Mouse (Mus musculus) forebrain, embryonic 12.5 days (tissue): ENCODE measurements around the gene Pon3. TPM values are rescaled to one million over a fixed set of nuclear protein-coding genes. Genes with fewer than 3 reads are reported as not detected.
A peak's percentile ranks its signal among the peaks of the same experiment; 100 is the strongest.

Source experiments
- ATAC-seq: fragments of 200-750 bp; cut with Nextera tagmentation; 2 replicates; pipeline ENCODE4 v1.8.0; 2017; ENCODE audit warnings: moderate TSS enrichment; ENCODE audit not compliant: low FRiP score
- H3K27ac ChIP-seq: fragments of 300-500 bp; sonication (generic); 2 replicates; pipeline ENCODE4 v1.5.1; 2016; ENCODE audit warnings: mild to moderate bottlenecking
- H3K27me3 ChIP-seq: fragments of 300-500 bp; sonication (generic); 2 replicates; pipeline ENCODE4 v1.6.1; 2016; ENCODE audit warnings: mild to moderate bottlenecking
- H3K36me3 ChIP-seq: fragments of 300-500 bp; sonication (generic); replicated peaks from 2 replicates; pipeline ENCODE4 v1.6.1; 2016; ENCODE audit warnings: mild to moderate bottlenecking
- H3K4me1 ChIP-seq: fragments of 300-500 bp; sonication (generic); 2 replicates; pipeline ENCODE4 v1.6.1; 2016
- H3K4me2 ChIP-seq: fragments of 300-500 bp; sonication (generic); 2 replicates; pipeline ENCODE4 v1.6.1; 2016; ENCODE audit warnings: mild to moderate bottlenecking, moderate library complexity
- H3K4me3 ChIP-seq: fragments of 300-500 bp; sonication (generic); replicated peaks from 2 replicates; pipeline ENCODE4 v1.5.1; 2016; ENCODE audit warnings: mild to moderate bottlenecking
- H3K9ac ChIP-seq: fragments of 300-500 bp; sonication (generic); 2 replicates; pipeline ENCODE4 v1.6.1; 2016; ENCODE audit warnings: mild to moderate bottlenecking
- H3K9me3 ChIP-seq: fragments of 300-500 bp; sonication (generic); 2 replicates; pipeline ENCODE4 v1.6.1; 2016
- WGBS: fragments of 180-500 bp; shearing (Covaris S2); methylation state at CpG from one replicate; pipeline ENCODE4 v1.1.7; 2016; 5-methylcytosine and 5-hydroxymethylcytosine counted together
- polyA plus RNA-seq: library from polyadenylated mRNA; unstranded; fragments of >200 nt; fragmentation: Nextera tagmentation; extraction: Ambion mirVana; gene quantifications from 2 replicates; pipeline ENCODE4 v1.2.1, GENCODE M21; 2016

The Pon3 gene
- polyA plus RNA-seq: 3.3 and 3.7 TPM in 2 replicates

DNA sequence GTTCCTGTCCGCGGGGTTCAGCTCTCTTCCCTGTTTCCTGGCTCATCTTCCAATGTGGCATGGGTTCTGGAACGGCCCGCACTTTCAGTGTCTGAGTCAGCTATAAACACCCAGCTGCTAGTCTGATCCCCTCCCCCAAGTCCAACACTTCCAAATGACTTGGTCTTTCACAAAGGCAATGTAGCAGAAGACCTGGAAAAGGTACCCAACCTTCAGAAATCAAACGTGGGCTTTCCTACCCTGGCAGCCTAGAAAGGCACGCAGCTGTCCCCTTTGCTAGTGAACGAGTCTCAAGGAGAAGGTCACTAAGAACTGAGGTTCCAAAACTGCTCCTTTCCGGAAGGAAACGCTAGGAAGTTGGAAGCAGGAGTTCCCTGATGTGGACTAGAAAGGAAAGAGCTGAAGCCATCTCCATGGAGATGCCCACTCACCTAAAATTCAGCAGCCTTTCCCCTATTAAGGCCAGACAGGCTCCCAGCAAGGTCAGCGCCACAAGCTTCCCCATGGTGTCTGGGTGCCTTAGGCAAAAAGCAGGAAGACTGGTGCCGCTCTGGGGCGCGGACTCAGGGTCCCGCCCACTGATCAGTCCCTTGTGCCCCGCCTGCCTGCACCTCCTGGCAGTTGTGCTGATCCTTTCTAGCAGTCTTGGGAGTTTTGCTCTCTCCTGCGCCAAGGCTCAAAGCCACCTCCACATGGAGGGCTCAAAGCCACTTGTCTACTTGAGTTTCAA is at the start of gene Pon3:
TSS of gene Pon3 (minus strand) at position 565 of the 730 bp plus-strand sequence.
- peak within 1 kb of the TSS; percentile 47 for H3K4me2 ChIP-seq
- no peak within 1 kb of the TSS for H3K9ac ChIP-seq
- no peaks in the 10 kb centered on the region for H3K27me3 ChIP-seq
- H3K36me3 ChIP-seq: no peaks in the 10 kb centered on the region
- H3K27ac ChIP-seq: no peak within 1 kb of the TSS
- H3K4me1 ChIP-seq: peaks cover 8% of the 10 kb centered on the region
- peak; percentile 76 for ATAC-seq
- WGBS: 16% methylated on average over 16 of the region's 16 CpGs
- H3K4me3 ChIP-seq: peak within 1 kb of the TSS; percentile 24
- H3K9me3 ChIP-seq: no peaks in the 10 kb centered on the region

DNA sequence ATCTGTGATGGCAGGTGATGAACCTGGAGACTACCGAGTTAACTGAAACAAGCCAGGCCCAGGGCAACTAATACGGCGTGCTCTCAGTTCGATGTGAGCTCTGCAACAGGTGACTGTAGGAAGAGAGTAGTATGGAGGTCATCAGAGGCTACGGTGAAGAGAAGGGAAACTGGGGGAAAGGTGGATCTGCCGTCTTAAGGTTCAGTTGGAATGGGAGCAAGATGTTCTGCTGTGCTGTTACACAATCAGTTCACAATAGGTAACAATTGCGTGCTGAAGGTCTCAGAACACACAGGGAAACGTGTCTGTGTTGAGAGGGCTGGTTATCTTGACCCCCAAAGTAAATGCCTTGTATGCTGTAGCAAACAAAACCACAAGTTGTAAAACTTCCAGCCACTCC is 48.9 kb upstream of the Pon3 start:
- Histone ChIP-seq H3K4me1 (no peaks in the 10 kb centered on the region), H3K4me3 (no peak overlapping the region), H3K27me3 (no peaks in the 10 kb centered on the region), H3K27ac (no peak overlapping the region), H3K4me2 (no peak overlapping the region), H3K9ac (no peak overlapping the region), H3K9me3 (no peaks in the 10 kb centered on the region), H3K36me3 (no peaks in the 10 kb centered on the region)
- 87% methylated on average over 8 of the region's 8 CpGs for WGBS
- no peak for ATAC-seq

DNA sequence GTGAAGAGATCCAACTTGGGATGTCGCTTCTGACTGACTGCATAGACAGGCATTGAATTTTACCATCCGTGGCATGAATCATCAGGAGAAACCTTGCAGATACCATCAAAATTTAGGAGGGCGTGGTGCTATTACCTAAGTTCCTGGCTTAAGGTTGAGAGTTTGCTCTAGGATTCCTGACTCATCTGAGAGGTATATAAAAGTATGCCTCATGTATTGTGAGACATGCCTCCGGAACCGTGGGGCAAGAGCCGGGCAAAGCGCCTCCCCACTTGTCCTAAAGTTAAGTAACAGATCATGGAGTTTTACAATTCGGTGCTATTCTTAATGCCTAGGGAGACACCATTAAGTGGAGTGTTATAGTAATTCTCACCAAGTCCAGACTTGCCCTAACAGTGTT is 44.5 kb upstream of the Pon3 start:
- WGBS: 93% methylated on average over 8 of the region's 8 CpGs
- H3K36me3 ChIP-seq: no peaks in the 10 kb centered on the region
- no peak overlapping the region for H3K9ac ChIP-seq
- H3K4me3 ChIP-seq: no peak overlapping the region
- H3K9me3 ChIP-seq: no peaks in the 10 kb centered on the region
- no peak overlapping the region for H3K27ac ChIP-seq
- H3K4me1 ChIP-seq: peaks cover 14% of the 10 kb centered on the region
- 0 out of 2 replicates have a peak, but pooled peaks cover 3% of the 10 kb centered on the region for H3K27me3 ChIP-seq
- H3K4me2 ChIP-seq: no peak overlapping the region
- ATAC-seq: no peak

DNA sequence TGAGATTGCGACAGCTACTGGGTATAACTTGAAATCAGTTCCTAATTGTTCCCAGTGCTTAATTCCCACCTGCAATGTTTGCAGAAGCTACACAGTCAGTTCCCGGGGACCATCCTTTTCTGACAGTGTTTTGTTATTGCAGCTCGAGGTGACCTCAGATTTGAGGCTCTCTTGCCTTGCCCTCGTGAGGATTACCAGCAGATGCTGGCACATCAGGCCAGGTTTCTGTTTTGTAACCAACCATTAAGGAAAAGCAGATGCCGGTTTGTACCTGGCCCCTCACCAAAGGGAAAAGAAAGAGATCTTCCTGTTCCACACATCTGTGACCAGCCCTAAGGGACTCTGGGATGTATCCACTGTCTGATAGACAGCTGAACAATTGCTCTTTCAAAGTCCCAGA is 43.5 kb upstream of the Pon3 start:
- no peak for ATAC-seq
- H3K27me3 ChIP-seq: 0 out of 2 replicates have a peak, but pooled peaks cover 3% of the 10 kb centered on the region

DNA sequence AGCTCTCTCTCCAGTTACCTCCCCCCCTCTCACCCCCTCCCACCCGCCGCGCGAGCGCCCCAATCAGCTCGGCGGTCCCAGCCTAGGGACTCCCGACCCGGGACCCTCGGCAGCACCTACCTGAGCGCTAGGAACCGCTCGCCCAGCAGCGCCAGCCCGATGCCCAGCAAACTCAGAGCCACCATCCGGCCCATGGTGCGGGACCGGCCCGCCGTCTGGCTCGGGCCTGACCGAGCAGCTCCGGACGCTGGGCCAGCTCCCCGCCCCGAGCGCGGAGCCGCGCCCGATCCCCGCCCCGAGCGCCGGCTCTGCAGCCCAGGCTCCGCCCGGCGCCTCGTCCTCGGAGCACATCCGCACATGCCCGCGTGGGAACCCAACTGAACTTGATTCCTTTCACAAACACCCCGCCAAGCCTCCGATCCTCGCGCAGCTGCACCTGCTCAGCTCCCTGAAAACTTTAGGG is 42.0 kb upstream of the Pon3 start, which contains the start of gene Pon2:
TSS of gene Pon2 (minus strand) at position 364 of the 463 bp plus-strand sequence.
- peak within 1 kb of the TSS; percentile 83 for H3K9ac ChIP-seq
- peak; percentile 94 for ATAC-seq
- WGBS: under 1% methylated on average over 47 of the region's 47 CpGs
- no peaks in the 10 kb centered on the region for H3K9me3 ChIP-seq
- H3K27me3 ChIP-seq: 0 out of 2 replicates have a peak, but pooled peaks cover 3% of the 10 kb centered on the region
- H3K4me2 ChIP-seq: peak within 1 kb of the TSS; percentile 80
- peak within 1 kb of the TSS; percentile 64 for H3K4me3 ChIP-seq
- no peaks in the 10 kb centered on the region for H3K36me3 ChIP-seq
- H3K27ac ChIP-seq: peak within 1 kb of the TSS; percentile 93
- peaks cover 14% of the 10 kb centered on the region for H3K4me1 ChIP-seq

More for the DNA sequence above, 43.5 kb upstream of the Pon3 start:
- H3K9ac ChIP-seq: no peak overlapping the region
- H3K27ac ChIP-seq: no peak overlapping the region
- no peaks in the 10 kb centered on the region for H3K9me3 ChIP-seq
- WGBS: 65% methylated on average over 5 of the region's 5 CpGs
- H3K4me1 ChIP-seq: peaks cover 14% of the 10 kb centered on the region
- H3K4me3 ChIP-seq: no peak overlapping the region
- no peak overlapping the region for H3K4me2 ChIP-seq
- no peaks in the 10 kb centered on the region for H3K36me3 ChIP-seq

DNA sequence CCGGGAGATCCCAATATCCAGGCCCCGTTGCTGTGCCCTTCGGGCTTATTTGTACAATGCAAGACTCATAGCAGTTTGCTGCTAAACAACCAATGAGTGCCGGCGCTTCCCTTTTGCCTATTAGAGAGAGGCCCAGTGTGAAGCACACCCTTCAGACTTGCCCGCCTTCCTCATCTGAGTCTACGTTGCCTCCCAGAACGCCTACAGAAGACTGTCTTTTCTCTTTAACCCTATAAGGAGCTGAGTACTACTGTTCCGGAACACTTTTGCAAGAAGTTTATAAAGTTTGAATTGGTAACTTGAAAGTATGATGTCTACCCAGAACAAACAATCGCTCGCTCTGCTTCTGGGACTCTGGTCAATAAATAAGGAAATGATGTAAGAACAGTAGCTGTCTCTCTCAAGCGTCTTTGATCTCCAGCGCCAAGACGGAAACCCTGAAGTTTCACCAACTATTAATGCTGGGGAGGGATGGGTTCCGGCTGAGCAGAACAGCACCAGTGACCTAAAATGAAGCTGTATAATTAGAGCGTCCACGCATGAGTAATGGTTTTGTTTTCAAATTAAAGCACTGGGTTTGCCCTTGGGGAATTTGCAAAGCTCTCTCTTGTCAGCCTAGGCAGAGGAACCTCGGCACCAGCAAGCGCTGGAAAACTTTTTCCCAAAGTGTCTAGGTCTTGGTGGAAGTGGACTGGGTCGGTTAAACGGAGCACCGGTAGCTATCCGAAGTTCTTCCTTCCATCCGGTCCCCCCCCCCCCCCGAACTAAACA is 41.4 kb upstream of the Pon3 start:
- 3% methylated on average over 24 of the region's 25 CpGs for WGBS
- Histone ChIP-seq H3K4me2 (peak overlapping the region; percentile 80), H3K27me3 (0 out of 2 replicates have a peak, but pooled peaks cover 3% of the 10 kb centered on the region), H3K9ac (peak overlapping the region; percentile 83), H3K4me3 (peak overlapping the region; percentile 64), H3K36me3 (no peaks in the 10 kb centered on the region), H3K9me3 (no peaks in the 10 kb centered on the region), H3K27ac (peak overlapping the region; percentile 93), H3K4me1 (peaks cover 14% of the 10 kb centered on the region)
- peak; percentile 79 for ATAC-seq

DNA sequence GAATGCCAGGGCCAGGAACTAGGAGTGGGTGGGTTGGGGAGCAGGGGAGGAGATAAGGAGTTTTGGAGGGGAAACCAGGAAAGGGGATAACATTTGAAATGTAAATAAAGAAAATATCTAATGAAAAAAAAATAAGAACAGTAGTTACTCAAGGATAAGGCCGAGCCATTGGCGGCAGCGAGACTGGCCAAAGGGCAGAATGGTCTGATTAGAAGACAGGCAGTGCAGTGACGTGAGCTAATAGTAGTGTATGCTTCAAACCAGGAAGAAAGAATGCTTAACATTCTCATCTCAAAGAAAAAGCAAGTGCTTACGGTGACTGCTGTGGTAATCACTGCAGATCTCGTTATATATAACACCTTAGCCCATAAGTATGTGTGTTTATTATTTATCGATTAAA is 40.0 kb upstream of the Pon3 start:
- Histone ChIP-seq H3K4me1 (peaks cover 21% of the 10 kb centered on the region), H3K9ac (no peak overlapping the region), H3K4me2 (peak overlapping the region; percentile 80; the same call in 1 of the 2 replicates), H3K27ac (no peak overlapping the region), H3K4me3 (no peak overlapping the region), H3K27me3 (0 out of 2 replicates have a peak, but pooled peaks cover 3% of the 10 kb centered on the region), H3K9me3 (no peaks in the 10 kb centered on the region), H3K36me3 (no peaks in the 10 kb centered on the region)
- WGBS: 87% methylated on average over 7 of the region's 7 CpGs
- no peak for ATAC-seq

DNA sequence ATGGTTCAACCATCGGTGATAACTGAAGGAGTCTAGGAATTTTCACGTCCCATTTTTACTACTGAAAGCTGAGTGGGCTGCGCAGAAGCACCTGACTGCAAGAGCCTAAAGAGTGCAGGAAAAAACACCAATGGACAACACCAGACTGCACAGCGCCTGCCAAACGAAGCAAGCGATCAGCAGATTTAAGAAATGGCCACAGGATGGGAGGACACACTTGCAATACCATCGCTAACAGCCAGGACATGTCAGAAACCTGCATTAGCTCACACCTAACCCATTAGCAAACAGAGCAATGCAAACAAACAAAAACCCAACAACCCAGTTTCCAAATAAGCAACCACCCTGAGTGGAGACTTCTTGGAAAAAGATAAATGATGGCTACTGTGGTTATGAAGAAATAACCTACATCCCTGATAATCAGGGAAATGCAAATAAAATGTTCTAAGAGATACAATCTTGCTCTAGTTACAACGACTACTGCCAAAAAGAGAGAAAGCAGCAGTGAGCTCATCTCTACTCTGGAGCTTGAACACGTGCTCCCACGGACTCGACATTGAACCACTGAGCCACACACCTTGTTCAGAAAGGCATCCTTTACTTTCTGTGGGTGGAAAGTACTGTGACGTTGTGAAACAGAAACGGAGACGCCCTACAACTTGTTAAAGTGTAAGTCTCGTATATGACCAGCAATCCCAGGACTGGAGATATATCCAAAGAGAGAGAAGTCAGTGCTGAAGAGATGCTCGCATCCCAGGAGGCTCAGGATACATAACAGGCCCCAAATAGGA is 38.8 kb upstream of the Pon3 start:
- no peaks in the 10 kb centered on the region for H3K9me3 ChIP-seq
- WGBS: 94% methylated on average over 16 of the region's 16 CpGs
- H3K27me3 ChIP-seq: 0 out of 2 replicates have a peak, but pooled peaks cover 3% of the 10 kb centered on the region
- peaks cover 21% of the 10 kb centered on the region for H3K4me1 ChIP-seq
- H3K36me3 ChIP-seq: no peaks in the 10 kb centered on the region
- no peak overlapping the region for H3K27ac ChIP-seq
- ATAC-seq: no peak
- no peak overlapping the region for H3K9ac ChIP-seq
- no peak overlapping the region for H3K4me3 ChIP-seq
- H3K4me2 ChIP-seq: no peak overlapping the region

DNA sequence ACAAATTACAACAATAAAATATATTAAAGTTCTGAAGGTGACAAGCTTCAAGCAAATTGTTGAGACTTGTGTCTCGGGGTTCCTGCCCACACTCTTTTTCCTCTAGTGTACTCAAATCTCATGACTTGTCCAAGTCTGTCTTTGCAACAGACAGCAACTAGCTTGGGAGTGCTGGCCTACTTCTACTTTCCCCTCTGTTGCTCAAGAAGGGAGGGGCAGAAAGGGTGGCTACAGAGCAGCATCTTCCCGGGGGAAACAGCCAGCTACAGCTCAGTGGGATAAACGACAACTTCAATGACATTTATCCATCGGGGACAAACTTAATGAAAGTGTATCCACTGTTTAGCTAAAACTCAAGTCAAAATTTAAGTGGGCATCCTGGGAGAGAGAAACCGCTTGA is 36.8 kb upstream of the Pon3 start:
- H3K36me3 ChIP-seq: no peaks in the 10 kb centered on the region
- no peak overlapping the region for H3K27ac ChIP-seq
- no peak overlapping the region for H3K9ac ChIP-seq
- no peak overlapping the region for H3K4me3 ChIP-seq
- H3K4me2 ChIP-seq: no peak overlapping the region
- no peaks in the 10 kb centered on the region for H3K27me3 ChIP-seq
- 87% methylated on average over 5 of the region's 5 CpGs for WGBS
- no peak for ATAC-seq
- H3K4me1 ChIP-seq: peaks cover 19% of the 10 kb centered on the region
- no peaks in the 10 kb centered on the region for H3K9me3 ChIP-seq

DNA sequence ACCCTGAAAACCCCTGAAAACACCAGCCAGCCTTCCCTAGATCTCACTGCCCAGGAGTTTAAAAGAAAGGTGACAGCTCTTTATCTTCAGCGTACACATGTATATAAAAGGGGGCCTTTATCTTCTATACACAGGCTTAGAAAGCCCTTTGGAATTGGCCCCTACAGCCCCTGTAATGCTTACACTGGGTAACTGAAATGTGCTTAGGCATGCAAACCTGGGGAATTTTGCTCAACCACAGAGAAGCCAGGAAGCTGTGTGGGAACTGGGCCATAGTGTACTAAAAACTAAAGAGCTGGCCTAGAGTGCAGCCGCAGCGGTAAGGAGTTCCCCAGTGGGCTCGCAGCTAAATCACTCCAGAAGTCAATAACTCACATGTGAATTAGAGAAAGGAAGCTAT is 35.4 kb upstream of the Pon3 start:
- no peaks in the 10 kb centered on the region for H3K36me3 ChIP-seq
- no peak overlapping the region for H3K9ac ChIP-seq
- no peak overlapping the region for H3K4me2 ChIP-seq
- 0 out of 2 replicates have a peak overlapping the region, but pooled peaks have one; percentile 2 for H3K27ac ChIP-seq
- no peak overlapping the region for H3K4me3 ChIP-seq
- ATAC-seq: no peak
- no peaks in the 10 kb centered on the region for H3K27me3 ChIP-seq
- H3K9me3 ChIP-seq: no peaks in the 10 kb centered on the region
- peaks cover 11% of the 10 kb centered on the region; the same call in 1 of the 2 replicates for H3K4me1 ChIP-seq
- 78% methylated on average over 4 of the region's 4 CpGs for WGBS

DNA sequence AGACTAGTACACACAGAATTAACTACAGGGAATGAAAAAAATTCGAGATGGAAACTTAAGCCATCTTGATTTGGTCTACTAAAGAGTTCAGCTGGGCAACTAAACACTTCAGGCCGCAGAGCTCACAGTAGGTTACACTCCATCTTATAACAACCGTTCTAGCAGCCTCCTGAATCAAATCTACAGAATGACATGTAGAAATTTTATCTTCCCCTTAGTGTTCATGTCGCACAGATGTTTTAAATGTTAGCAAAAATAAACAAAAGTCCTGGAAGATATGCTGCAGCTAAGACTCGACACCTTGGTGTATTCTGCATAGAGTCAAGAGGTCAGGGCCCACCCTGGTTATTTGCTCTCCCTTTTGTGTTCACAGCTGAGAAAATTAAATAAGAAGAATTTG is 31.8 kb upstream of the Pon3 start:
- Histone ChIP-seq H3K4me1 (peaks cover 7% of the 10 kb centered on the region; the same call in 1 of the 2 replicates), H3K36me3 (no peaks in the 10 kb centered on the region), H3K4me2 (no peak overlapping the region), H3K27ac (no peak overlapping the region), H3K9ac (no peak overlapping the region), H3K4me3 (no peak overlapping the region), H3K9me3 (no peaks in the 10 kb centered on the region), H3K27me3 (no peaks in the 10 kb centered on the region)
- WGBS: 80% methylated on average over 5 of the region's 5 CpGs
- no peak for ATAC-seq

DNA sequence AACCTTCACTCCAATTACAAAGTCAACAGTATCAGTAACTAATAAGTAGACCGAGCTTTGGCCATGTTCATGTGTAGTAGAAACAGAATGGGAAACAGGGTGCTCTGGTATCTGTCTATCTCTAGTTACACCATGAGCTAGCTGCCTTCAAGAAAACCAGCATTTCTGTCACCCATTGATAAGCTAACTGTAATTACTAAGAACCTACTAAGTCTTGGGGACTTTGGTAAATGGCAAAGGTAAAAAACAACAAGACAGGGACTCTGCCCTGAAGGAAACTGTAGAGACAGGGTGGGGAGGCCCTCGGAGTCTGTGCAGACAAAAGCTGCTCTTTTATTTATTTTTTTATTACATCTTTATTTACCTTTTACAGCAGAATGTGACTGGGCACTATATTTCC is 31.3 kb upstream of the Pon3 start:
- no peak for ATAC-seq
- Histone ChIP-seq H3K9me3 (no peaks in the 10 kb centered on the region), H3K4me3 (no peak overlapping the region), H3K27me3 (no peaks in the 10 kb centered on the region), H3K4me1 (peaks cover 12% of the 10 kb centered on the region), H3K36me3 (no peaks in the 10 kb centered on the region), H3K4me2 (no peak overlapping the region), H3K9ac (no peak overlapping the region), H3K27ac (no peak overlapping the region)
- 92% methylated on average over 2 of the region's 2 CpGs for WGBS
